Mouse (Mus musculus): ENCODE results near the gene Iqcd. TPM values are rescaled to one million over a fixed set of nuclear protein-coding genes. Genes with fewer than 3 reads are reported as not detected.

The Iqcd gene
- polyA plus RNA-seq, 1 experiment from 2014 or later, result 1.7 TPM

- Histone ChIP-seq H3K9ac (replicated peaks; ENCODE audit: low read depth) (no peak overlapping the region), H3K27ac (ENCODE audit: low read length) (no peak overlapping the region), H3K4me3 (ENCODE audit: low read depth, low read length) (no peak overlapping the region), H3K4me2 (replicated peaks; ENCODE audit: low read depth, low read length) (no peak overlapping the region; the same call in 1 of the 2 replicates), H3K9me3 (ENCODE audit: low read length) (no peaks in the 10 kb centered on the region), H3K27me3 (replicated peaks; ENCODE audit: insufficient read depth, low read length) (no peaks in the 10 kb centered on the region), H3K36me3 (ENCODE audit: insufficient read depth, low read length) (peaks cover 17% of the 10 kb centered on the region), H3K4me1 (ENCODE audit: insufficient read depth, low read depth, low read length) (peaks cover 16% of the 10 kb centered on the region; the same call in 1 of the 2 replicates)
- WGBS, result 63% methylated on average over 14 of the region's 14 CpGs
- peak; percentile 54 for DNase-seq (ENCODE audit: low spot score)
- no peak for ATAC-seq
- TF ChIP-seq CTCF (IDR thresholded peaks at IDR 0.05), result no peak
- TF ChIP-seq EP300 (IDR thresholded peaks at IDR 0.05), result no peak
Measured at GRCm38 (mm10) chr5:120558762-120559161, 30.1 kb upstream of the Iqcd start.

- no peak overlapping the region for H3K9ac ChIP-seq (replicated peaks; ENCODE audit: low read depth)
- peak overlapping the region; percentile 44; the same call in 1 of the 2 replicates for H3K4me2 ChIP-seq (replicated peaks; ENCODE audit: low read depth, low read length)
- WGBS, result 57% methylated on average over 9 of the region's 9 CpGs
- ATAC-seq (no peak), DNase-seq (ENCODE audit: low spot score) (no peak)
- TF ChIP-seq EP300 (IDR thresholded peaks at IDR 0.05) (no peak), CTCF (IDR thresholded peaks at IDR 0.05) (no peak)
- no peak overlapping the region for H3K27ac ChIP-seq (ENCODE audit: low read length)
- H3K36me3 ChIP-seq (ENCODE audit: insufficient read depth, low read length), result 0 out of 2 replicates have a peak, but pooled peaks cover 9% of the 10 kb centered on the region
- no peak overlapping the region for H3K4me3 ChIP-seq (ENCODE audit: low read depth, low read length)
- H3K4me1 ChIP-seq (ENCODE audit: insufficient read depth, low read depth, low read length), result peaks cover 16% of the 10 kb centered on the region; the same call in 1 of the 2 replicates
- H3K9me3 ChIP-seq (ENCODE audit: low read length), result no peaks in the 10 kb centered on the region
- no peaks in the 10 kb centered on the region for H3K27me3 ChIP-seq (replicated peaks; ENCODE audit: insufficient read depth, low read length)
Measured at GRCm38 (mm10) chr5:120560129-120560615, 28.6 kb upstream of the Iqcd start.

- no peak overlapping the region for H3K4me3 ChIP-seq (ENCODE audit: low read depth, low read length)
- WGBS, result 11% methylated on average over 16 of the region's 16 CpGs
- H3K4me1 ChIP-seq (ENCODE audit: insufficient read depth, low read depth, low read length), result peaks cover 20% of the 10 kb centered on the region; the same call in 1 of the 2 replicates
- H3K36me3 ChIP-seq (ENCODE audit: insufficient read depth, low read length), result 0 out of 2 replicates have a peak, but pooled peaks cover 7% of the 10 kb centered on the region
- peak overlapping the region; percentile 33; the same call in 1 of the 2 replicates for H3K27ac ChIP-seq (ENCODE audit: low read length)
- H3K9ac ChIP-seq (replicated peaks; ENCODE audit: low read depth), result no peak overlapping the region
- DNase-seq (ENCODE audit: low spot score), result peak; percentile 83
- TF ChIP-seq CTCF (IDR thresholded peaks at IDR 0.05) (no peak), EP300 (IDR thresholded peaks at IDR 0.05) (no peak)
- no peaks in the 10 kb centered on the region for H3K9me3 ChIP-seq (ENCODE audit: low read length)
- peak overlapping the region; percentile 44 for H3K4me2 ChIP-seq (replicated peaks; ENCODE audit: low read depth, low read length)
- ATAC-seq, result peak; percentile 59
- no peaks in the 10 kb centered on the region for H3K27me3 ChIP-seq (replicated peaks; ENCODE audit: insufficient read depth, low read length)
Measured at GRCm38 (mm10) chr5:120560616-120561311, 28.1 kb upstream of the Iqcd start.

- TF ChIP-seq EP300 (IDR thresholded peaks at IDR 0.05), result no peak
- no peak for TF ChIP-seq CTCF (IDR thresholded peaks at IDR 0.05)
- Histone ChIP-seq H3K4me3 (ENCODE audit: low read depth, low read length) (no peak overlapping the region), H3K27me3 (replicated peaks; ENCODE audit: insufficient read depth, low read length) (no peaks in the 10 kb centered on the region), H3K27ac (ENCODE audit: low read length) (peak overlapping the region; percentile 39), H3K4me1 (ENCODE audit: insufficient read depth, low read depth, low read length) (peaks cover 27% of the 10 kb centered on the region; the same call in 1 of the 2 replicates), H3K36me3 (ENCODE audit: insufficient read depth, low read length) (no peaks in the 10 kb centered on the region), H3K4me2 (replicated peaks; ENCODE audit: low read depth, low read length) (no peak overlapping the region), H3K9ac (replicated peaks; ENCODE audit: low read depth) (no peak overlapping the region), H3K9me3 (ENCODE audit: low read length) (no peaks in the 10 kb centered on the region)
- WGBS, result 26% methylated on average over 28 of the region's 28 CpGs
- ATAC-seq, result peak; percentile 68
- peak; percentile 71 for DNase-seq (ENCODE audit: low spot score)
Measured at GRCm38 (mm10) chr5:120562956-120563913, 25.6 kb upstream of the Iqcd start.

GRCm38 (mm10) chr5:120563914-120564311 lies 24.9 kb upstream of the Iqcd start:
- H3K4me1 ChIP-seq (ENCODE audit: insufficient read depth, low read depth, low read length), result peaks cover 27% of the 10 kb centered on the region; the same call in 1 of the 2 replicates

More at GRCm38 (mm10) chr5:120563914-120564311, 24.9 kb upstream of the Iqcd start:
- Histone ChIP-seq H3K27ac (ENCODE audit: low read length) (no peak overlapping the region; the same call in 1 of the 2 replicates), H3K27me3 (replicated peaks; ENCODE audit: insufficient read depth, low read length) (no peaks in the 10 kb centered on the region), H3K9me3 (ENCODE audit: low read length) (no peaks in the 10 kb centered on the region), H3K4me2 (replicated peaks; ENCODE audit: low read depth, low read length) (no peak overlapping the region), H3K36me3 (ENCODE audit: insufficient read depth, low read length) (no peaks in the 10 kb centered on the region), H3K4me3 (ENCODE audit: low read depth, low read length) (no peak overlapping the region), H3K9ac (replicated peaks; ENCODE audit: low read depth) (no peak overlapping the region)
- 29% methylated on average over 4 of the region's 4 CpGs for WGBS
- no peak for ATAC-seq
- TF ChIP-seq EP300 (IDR thresholded peaks at IDR 0.05), result no peak
- no peak for TF ChIP-seq CTCF (IDR thresholded peaks at IDR 0.05)
- no peak for DNase-seq (ENCODE audit: low spot score)
